Mouse (Mus musculus): ENCODE results near the gene Gm10644.

Gm10644 gene

DNA sequence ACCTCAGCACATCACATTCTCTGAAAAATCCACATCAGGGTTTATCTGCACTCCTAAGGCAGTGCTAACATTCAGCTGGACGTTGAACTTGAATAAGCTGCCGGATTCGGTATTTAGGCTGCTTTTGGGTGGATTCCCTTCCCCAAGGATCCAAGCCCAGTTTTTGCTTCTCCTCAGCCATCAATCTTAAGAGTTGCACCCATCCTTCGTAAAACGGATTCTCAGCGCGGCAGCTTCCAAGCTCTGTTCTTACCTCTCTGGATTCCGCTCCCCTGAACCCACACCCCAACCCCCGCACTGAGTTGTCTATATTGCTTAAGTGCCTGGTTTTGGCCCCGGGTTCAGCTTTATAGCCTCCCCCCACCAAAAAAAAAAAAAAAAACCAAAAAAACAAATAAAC is 56.5 kb downstream of the Gm10644 start:
- DNase-seq (ENCODE audit: low read depth, low spot score): no peak

- no peak for DNase-seq (ENCODE audit: low read depth, low spot score)
Measured at GRCm38 (mm10) chr8:83897211-83897610, 57.8 kb downstream of the Gm10644 start.

DNA sequence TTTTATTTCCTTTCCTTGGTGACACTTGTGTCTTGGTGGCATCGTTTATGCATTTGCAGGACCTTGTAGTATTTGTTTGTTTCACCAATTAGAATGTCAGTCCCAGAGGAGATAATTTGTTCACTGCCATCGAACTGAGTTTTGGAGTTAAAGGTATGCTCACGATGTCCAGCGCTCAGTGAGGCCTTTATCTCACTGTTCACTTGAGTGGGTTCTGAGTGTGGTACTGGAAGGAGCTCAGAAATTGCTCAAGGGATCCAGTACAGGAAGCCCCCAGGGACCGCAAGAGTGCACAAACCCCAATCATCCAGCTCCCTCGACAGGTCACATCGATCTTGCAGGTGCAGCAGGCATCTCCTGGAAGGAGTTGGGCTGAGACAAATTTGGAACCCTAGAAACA is 58.5 kb downstream of the Gm10644 start:
- DNase-seq (ENCODE audit: low read depth, low spot score): no peak

DNA sequence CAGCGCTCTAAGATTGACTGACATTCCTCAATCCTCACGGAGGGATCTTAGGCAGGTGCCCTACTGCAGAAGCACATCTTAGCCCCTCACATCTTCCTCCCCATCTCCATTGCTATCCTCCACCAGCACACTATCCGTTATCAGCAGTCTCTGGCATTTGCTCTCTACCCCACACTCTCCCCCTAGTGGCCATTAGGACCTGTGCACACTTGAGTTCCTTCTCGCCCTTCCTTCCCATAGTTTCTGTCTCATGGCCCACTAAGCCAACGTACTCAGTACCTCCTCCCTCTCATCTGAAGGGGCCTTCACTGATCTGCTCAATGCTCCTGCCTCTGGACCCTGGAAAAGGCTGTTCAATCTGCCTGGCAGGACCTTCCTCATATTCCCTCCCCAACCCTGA is 59.1 kb downstream of the Gm10644 start:
- DNase-seq (ENCODE audit: low read depth, low spot score): no peak

DNA sequence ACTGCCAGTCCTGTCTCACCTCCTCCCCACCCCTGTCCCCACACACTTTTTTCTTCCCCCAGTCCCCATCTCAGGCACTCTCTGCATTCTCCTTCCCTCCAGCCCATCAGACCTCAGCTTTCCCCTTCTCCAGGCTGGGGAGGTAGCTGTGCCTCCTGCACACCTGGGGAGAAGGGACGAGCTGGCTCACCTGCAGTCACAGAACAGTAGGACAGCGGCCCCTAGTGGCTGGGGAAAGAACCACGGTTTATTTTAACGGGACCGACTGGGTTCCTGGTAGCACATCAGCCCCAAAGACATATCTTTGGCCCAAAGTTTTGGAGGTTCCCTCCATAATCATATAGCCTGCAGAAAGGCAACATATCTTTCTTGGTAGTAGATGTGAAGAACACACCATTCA is 61.1 kb downstream of the Gm10644 start:
- DNase-seq (ENCODE audit: low read depth, low spot score): no peak

- DNase-seq (ENCODE audit: low read depth, low spot score): no peak
Measured at GRCm38 (mm10) chr8:83892061-83892460, 62.9 kb downstream of the Gm10644 start.

DNA sequence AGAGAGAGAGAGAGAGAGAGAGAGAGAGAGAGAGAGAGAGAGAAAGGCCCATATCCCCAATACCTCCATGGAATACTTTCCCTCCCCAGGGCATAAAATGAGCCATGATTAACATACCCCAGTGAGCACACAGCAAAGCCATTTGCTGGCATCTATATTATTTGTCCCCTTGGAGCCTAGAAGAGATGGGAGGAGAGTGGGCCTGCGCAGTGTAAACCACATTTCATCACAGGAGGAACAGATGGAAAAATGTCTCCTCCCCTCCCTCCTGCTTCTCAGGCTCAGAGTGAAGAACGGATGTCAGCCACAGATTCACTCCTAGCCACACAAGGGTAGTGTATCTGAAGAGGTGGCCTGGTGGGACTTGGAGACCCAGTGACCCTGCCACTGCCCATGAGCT is 66.6 kb downstream of the Gm10644 start:
- no peak for DNase-seq (ENCODE audit: low read depth, low spot score)
